Mouse (Mus musculus) kidney, embryonic 14.5 days (tissue): ENCODE data around the gene Srarp. TPM values are rescaled to one million over a fixed set of nuclear protein-coding genes. Genes with fewer than 3 reads are reported as not detected.

Source experiments
- ATAC-seq: fragments of 200-750 bp; cut with Nextera tagmentation; 2 replicates; pipeline ENCODE4 v1.8.0; 2017; ENCODE audit warnings: moderate number of reproducible peaks, mild to moderate bottlenecking, moderate TSS enrichment, moderate library complexity; ENCODE audit not compliant: low FRiP score, low TSS enrichment
- H3K27ac ChIP-seq: fragments of 300-500 bp; sonication (generic); 2 replicates; pipeline ENCODE4 v1.5.1; 2014; ENCODE audit warnings: low read depth, mild to moderate bottlenecking, low read length, moderate library complexity, mixed read lengths
- H3K27me3 ChIP-seq: fragments of 300-500 bp; sonication (generic); 2 replicates; pipeline ENCODE4 v1.6.1; 2014; ENCODE audit warnings: mild to moderate bottlenecking, low read length; ENCODE audit not compliant: control insufficient read depth, insufficient read depth
- H3K36me3 ChIP-seq: fragments of 300-500 bp; sonication (generic); 2 replicates; pipeline ENCODE4 v1.6.1; 2014; ENCODE audit warnings: low read length, mixed read lengths; ENCODE audit not compliant: control insufficient read depth, insufficient read depth
- H3K4me1 ChIP-seq: fragments of 300-500 bp; sonication (generic); 2 replicates; pipeline ENCODE4 v1.6.1; 2014; ENCODE audit warnings: low read length, mixed read lengths; ENCODE audit not compliant: control insufficient read depth, insufficient read depth
- H3K4me2 ChIP-seq: fragments of 300-500 bp; sonication (generic); replicated peaks from 2 replicates; pipeline ENCODE4 v1.6.1; 2014; ENCODE audit warnings: low read depth, mild to moderate bottlenecking, low read length
- H3K4me3 ChIP-seq: fragments of 300-500 bp; sonication (generic); 2 replicates; pipeline ENCODE4 v1.5.1; 2014; ENCODE audit warnings: mild to moderate bottlenecking, low read length
- H3K9ac ChIP-seq: fragments of 300-500 bp; sonication (generic); 2 replicates; pipeline ENCODE4 v1.6.1; 2014; ENCODE audit warnings: low read depth, mild to moderate bottlenecking, low read length, moderate library complexity
- H3K9me3 ChIP-seq: fragments of 300-500 bp; sonication (generic); 2 replicates; pipeline ENCODE4 v1.6.1; 2016; ENCODE audit warnings: low read length; ENCODE audit not compliant: control insufficient read depth
- WGBS: fragments of 180-500 bp; shearing (Covaris S2); extraction: QIAGEN DNeasy Blood & Tissue Kit; methylation state at CpG from one replicate; pipeline ENCODE4 v1.1.7; 2014; 5-methylcytosine and 5-hydroxymethylcytosine counted together
- polyA plus RNA-seq: library from polyadenylated mRNA; unstranded; fragments of >200 nt; fragmentation: Nextera tagmentation; extraction: Ambion mirVana; gene quantifications from 2 replicates; pipeline ENCODE4 v1.2.1, GENCODE M21; 2014

The Srarp gene
- not detected in 2 replicates for polyA plus RNA-seq

- Histone ChIP-seq H3K4me3 (no peak within 1 kb of the TSS), H3K27ac (no peak within 1 kb of the TSS), H3K27me3 (no peaks in the 10 kb centered on the region), H3K9ac (no peak within 1 kb of the TSS), H3K4me1 (0 out of 2 replicates have a peak, but pooled peaks cover 3% of the 10 kb centered on the region), H3K9me3 (no peaks in the 10 kb centered on the region), H3K36me3 (no peaks in the 10 kb centered on the region), H3K4me2 (no peak within 1 kb of the TSS)
- ATAC-seq: no peak
- WGBS: 68% methylated on average over 1 of the region's 1 CpGs
These were observed at the start of gene Srarp for GRCm38 (mm10) chr4:141435974-141436373. Srarp (minus strand) TSS chr4:141436105.

- Histone ChIP-seq H3K27me3 (no peaks in the 10 kb centered on the region), H3K4me2 (no peak overlapping the region), H3K9ac (no peak overlapping the region), H3K36me3 (peaks cover 86% of the 10 kb centered on the region), H3K4me3 (no peak overlapping the region), H3K4me1 (no peaks in the 10 kb centered on the region), H3K27ac (no peak overlapping the region), H3K9me3 (no peaks in the 10 kb centered on the region)
- peak; percentile 35; the same call in 1 of the 2 replicates for ATAC-seq
- 78% methylated on average over 11 of the region's 11 CpGs for WGBS
These were observed 48.2 kb upstream of the Srarp start for GRCm38 (mm10) chr4:141484071-141484470.

GRCm38 (mm10) chr4:141479411-141479810, 43.5 kb upstream of the Srarp start:
- 96% methylated on average over 8 of the region's 8 CpGs for WGBS
- Histone ChIP-seq H3K4me3 (no peak overlapping the region), H3K9ac (no peak overlapping the region), H3K4me2 (no peak overlapping the region), H3K27ac (no peak overlapping the region), H3K4me1 (no peaks in the 10 kb centered on the region), H3K27me3 (no peaks in the 10 kb centered on the region), H3K36me3 (peaks cover 89% of the 10 kb centered on the region), H3K9me3 (no peaks in the 10 kb centered on the region)
- no peak for ATAC-seq

GRCm38 (mm10) chr4:141478794-141479193, 42.9 kb upstream of the Srarp start:
- H3K4me2 ChIP-seq: no peak overlapping the region
- H3K9me3 ChIP-seq: no peaks in the 10 kb centered on the region
- H3K4me3 ChIP-seq: no peak overlapping the region
- H3K27me3 ChIP-seq: no peaks in the 10 kb centered on the region
- no peak overlapping the region for H3K27ac ChIP-seq
- peaks cover 89% of the 10 kb centered on the region for H3K36me3 ChIP-seq
- no peaks in the 10 kb centered on the region for H3K4me1 ChIP-seq
- WGBS: 97% methylated on average over 32 of the region's 32 CpGs
- ATAC-seq: no peak
- H3K9ac ChIP-seq: no peak overlapping the region

- no peak overlapping the region for H3K9ac ChIP-seq
- 91% methylated on average over 23 of the region's 23 CpGs for WGBS
- no peaks in the 10 kb centered on the region for H3K4me1 ChIP-seq
- no peak overlapping the region for H3K4me3 ChIP-seq
- no peak overlapping the region for H3K4me2 ChIP-seq
- peaks cover 90% of the 10 kb centered on the region for H3K36me3 ChIP-seq
- H3K27me3 ChIP-seq: no peaks in the 10 kb centered on the region
- no peak for ATAC-seq
- H3K9me3 ChIP-seq: no peaks in the 10 kb centered on the region
- no peak overlapping the region for H3K27ac ChIP-seq
These were observed 42.3 kb upstream of the Srarp start for GRCm38 (mm10) chr4:141478225-141478624.

DNA sequence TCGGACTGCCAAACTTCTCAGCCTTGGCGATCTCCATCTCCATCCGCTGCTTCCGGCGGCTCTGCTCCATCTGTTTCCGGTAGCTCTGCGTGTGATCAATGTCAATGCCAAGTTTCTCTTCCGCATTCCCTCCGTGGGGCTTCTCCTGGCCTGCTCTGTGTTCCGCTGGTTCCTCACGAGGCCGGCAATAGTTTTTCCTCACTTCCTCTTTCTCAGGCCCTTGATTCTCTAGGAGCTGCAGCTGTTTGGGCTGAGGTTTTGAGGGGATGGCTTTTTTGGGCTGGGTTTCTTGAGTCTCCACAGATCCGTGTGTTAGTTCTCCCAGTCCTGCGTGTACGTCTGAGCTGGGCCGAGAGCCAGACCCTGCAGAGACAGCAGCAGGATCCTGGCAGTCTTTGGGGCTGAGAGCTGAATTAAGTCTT, 41.8 kb upstream of the Srarp start:
- H3K9ac ChIP-seq: no peak overlapping the region
- no peak overlapping the region for H3K4me3 ChIP-seq
- 95% methylated on average over 16 of the region's 16 CpGs for WGBS
- H3K36me3 ChIP-seq: peaks cover 90% of the 10 kb centered on the region
- no peak overlapping the region for H3K27ac ChIP-seq
- no peaks in the 10 kb centered on the region for H3K27me3 ChIP-seq
- no peak for ATAC-seq
- no peak overlapping the region for H3K4me2 ChIP-seq
- no peaks in the 10 kb centered on the region for H3K4me1 ChIP-seq
- H3K9me3 ChIP-seq: no peaks in the 10 kb centered on the region

- Histone ChIP-seq H3K4me1 (no peaks in the 10 kb centered on the region), H3K27ac (no peak overlapping the region), H3K4me3 (no peak overlapping the region), H3K9ac (no peak overlapping the region), H3K4me2 (no peak overlapping the region), H3K9me3 (no peaks in the 10 kb centered on the region), H3K27me3 (no peaks in the 10 kb centered on the region), H3K36me3 (peaks cover 98% of the 10 kb centered on the region)
- no peak for ATAC-seq
- WGBS: 88% methylated on average over 19 of the region's 19 CpGs
These were observed 38.5 kb upstream of the Srarp start for GRCm38 (mm10) chr4:141474431-141474830.

GRCm38 (mm10) chr4:141472641-141473321, 36.9 kb upstream of the Srarp start:
- Histone ChIP-seq H3K4me3 (no peak overlapping the region), H3K27me3 (no peaks in the 10 kb centered on the region), H3K4me2 (no peak overlapping the region), H3K27ac (no peak overlapping the region), H3K36me3 (peaks cover 96% of the 10 kb centered on the region), H3K9ac (no peak overlapping the region), H3K9me3 (no peaks in the 10 kb centered on the region), H3K4me1 (no peaks in the 10 kb centered on the region)
- WGBS: 78% methylated on average over 32 of the region's 32 CpGs
- ATAC-seq: no peak

- H3K27me3 ChIP-seq: no peaks in the 10 kb centered on the region
- no peak for ATAC-seq
- no peak overlapping the region for H3K4me3 ChIP-seq
- no peaks in the 10 kb centered on the region for H3K9me3 ChIP-seq
- H3K4me2 ChIP-seq: no peak overlapping the region
- peaks cover 96% of the 10 kb centered on the region for H3K36me3 ChIP-seq
- H3K9ac ChIP-seq: no peak overlapping the region
- 97% methylated on average over 16 of the region's 16 CpGs for WGBS
- no peaks in the 10 kb centered on the region for H3K4me1 ChIP-seq
- H3K27ac ChIP-seq: no peak overlapping the region
These were observed 35.6 kb upstream of the Srarp start for GRCm38 (mm10) chr4:141471491-141471890.
